Comparison of ENCODE assay signal across 12 mouse cellular contexts in genomic region chr5:124226494-124226893, GRCm38 (mm10). TPM values are rescaled to one million over a fixed set of nuclear protein-coding genes. Genes with fewer than 3 reads are reported as not detected.
A peak's percentile ranks its signal among the peaks of the same experiment; 100 is the strongest.
DNase-seq lines count a peak whose midpoint lies in the region; ATAC-seq and TF ChIP-seq lines count a peak whose summit lies in the region.
"Had no signal": no experiment of that assay in that cellular context is flagged by ENCODE, and none has a peak within 500 bp of the region (broad histone marks: within the 10 kb centered on the region; RNA-seq: fewer than 3 reads in every experiment).

No protein-coding gene starts in this region.

- H3K4me2 ChIP-seq in liver, embryonic 13.5 days = no peak overlapping the region
- H3K4me2 ChIP-seq: heart, embryonic 11.5 days; hindbrain, embryonic 14.5 days had no signal

- H3K36me3 ChIP-seq in liver, embryonic 13.5 days = no peaks in the 10 kb centered on the region

- no peak overlapping the region for H3K9ac ChIP-seq in liver, embryonic 13.5 days
- H3K9ac ChIP-seq: hindbrain, embryonic 14.5 days had no signal

- no peak for TF ChIP-seq POLR2A in lung, adult 2 months (IDR thresholded peaks at IDR 0.05; ENCODE audit: borderline replicate concordance, extremely low read depth, low read depth, low read length)

- H3K27me3 ChIP-seq in liver, embryonic 13.5 days = no peaks in the 10 kb centered on the region

- H3K27ac ChIP-seq in brown adipose tissue, adult 24 weeks (replicated peaks; ENCODE audit: low read depth, low read length) = peak overlapping the region; percentile 92
- H3K27ac ChIP-seq in liver, embryonic 13.5 days = peak overlapping the region; percentile 68
- H3K27ac ChIP-seq: hindbrain, embryonic 14.5 days had no signal

- ATAC-seq in liver, embryonic 13.5 days (ENCODE audit: low read depth) = peak; percentile 83
- no peak for ATAC-seq in erythroid progenitor cell, adult 5-6 weeks (replicated peaks; ENCODE audit: low FRiP score, poor library complexity, severe bottlenecking)

- DNase-seq in kidney, adult 11 months = peak; percentile 76
- DNase-seq in kidney, postnatal 14 days = no peak
- DNase-seq in lung, postnatal 4 days = peak; percentile 27 to 43
- DNase-seq in lung, adult 2 months = no peak
- DNase-seq in liver, embryonic 13.5 days = no peak
- DNase-seq: cerebellum, postnatal 36 days; left cerebral cortex, postnatal 4 days had no signal

- no peaks in the 10 kb centered on the region for H3K9me3 ChIP-seq in liver, embryonic 13.5 days (replicated peaks)

- 65% methylated on average over 4 of the region's 4 CpGs for WGBS in lung, adult 2 months
- 37% methylated on average over 4 of the region's 4 CpGs for WGBS in liver, embryonic 13.5 days (ENCODE audit: insufficient replicate concordance)

- H3K4me3 ChIP-seq in lung, adult 2 months (replicated peaks; ENCODE audit: extremely low read depth, low read depth, low read length) = no peak overlapping the region
- H3K4me3 ChIP-seq in brown adipose tissue, adult 24 weeks (ENCODE audit: insufficient read depth, low read depth, low read length) = no peak overlapping the region
- no peak overlapping the region for H3K4me3 ChIP-seq in liver, embryonic 13.5 days (replicated peaks)
- H3K4me3 ChIP-seq: myocyte had no signal

- peaks cover 26% of the 10 kb centered on the region for H3K4me1 ChIP-seq in lung, adult 2 months (ENCODE audit: control insufficient read depth, insufficient read depth, low read length)
- H3K4me1 ChIP-seq in brown adipose tissue, adult 24 weeks (ENCODE audit: control insufficient read depth, insufficient read depth, insufficient read length, low read length) = peaks cover 54% of the 10 kb centered on the region
- H3K4me1 ChIP-seq in liver, embryonic 13.5 days (replicated peaks) = peaks cover 50% of the 10 kb centered on the region

- TF ChIP-seq CTCF in lung, adult 2 months (IDR thresholded peaks at IDR 0.05; ENCODE audit: insufficient read depth, low read length) = no peak

RNA-seq across cellular contexts. Expression of gene Pitpnm2, which starts 23.1 kb away (rescaled TPM):
- 122 and 163 TPM in 2 replicates for polyA plus RNA-seq in lung, adult 2 months (2012; rRNA removed)
- polyA plus RNA-seq in brown adipose tissue, adult 24 weeks (2012; ENCODE audit: insufficient read depth, insufficient read length, missing spikeins) = 20.3 and 21.8 TPM in 2 replicates
- polyA plus RNA-seq in liver, embryonic 13.5 days (2015; fragmentation: Nextera tagmentation; extraction: Ambion mirVana) = 1.3 and 1.4 TPM in 2 replicates
- total RNA-seq in erythroid progenitor cell, adult 5-6 weeks (2015; ENCODE audit: low replicate concordance) = 0.42 and 2.5 TPM in 2 replicates
- total RNA-seq in erythroid progenitor cell, adult 5-6 weeks (2017; ENCODE audit: low replicate concordance) = 0.51 and 0.76 TPM in 2 replicates

Comparison
In these comparisons a context has a peak if more than half of its experiments do, and no peak if none do; other contexts are left out.
1. DNase-seq: peak in kidney, adult 11 months (single experiment) and lung, postnatal 4 days (2 of 2); none in kidney, postnatal 14 days (single experiment), lung, adult 2 months (single experiment) and liver, embryonic 13.5 days (single experiment).